Mouse (Mus musculus) heart, embryonic 16.5 days (tissue): Measurements from ENCODE around the gene Kank2. TPM values are rescaled to one million over a fixed set of nuclear protein-coding genes. Genes with fewer than 3 reads are reported as not detected.
"Not testable (repeated sequence)": the region's sequence is repeated elsewhere in the genome, so short reads cannot be mapped to it uniquely, and the experiment has no call there.

ENCODE experiments used
- ATAC-seq: fragments of 200-750 bp; cut with Nextera tagmentation; replicated peaks from 2 replicates; pipeline ENCODE4 v1.8.0; 2017; ENCODE audit warnings: moderate number of reproducible peaks; ENCODE audit not compliant: insufficient read depth, low FRiP score; ENCODE audit errors: extremely low read depth
- H3K27ac ChIP-seq: fragments of 300-500 bp; sonication (generic); 2 replicates; pipeline ENCODE4 v1.5.1; 2014; ENCODE audit warnings: mild to moderate bottlenecking, low read length, control low read depth, moderate library complexity
- H3K27me3 ChIP-seq: fragments of 300-500 bp; sonication (generic); 2 replicates; pipeline ENCODE4 v1.6.1; 2014; ENCODE audit warnings: low read length, mixed read lengths; ENCODE audit not compliant: control insufficient read depth, insufficient read depth
- H3K36me3 ChIP-seq: fragments of 300-500 bp; sonication (generic); 2 replicates; pipeline ENCODE4 v1.6.1; 2014; ENCODE audit not compliant: control insufficient read depth, insufficient read depth
- H3K4me1 ChIP-seq: fragments of 300-500 bp; sonication (generic); 2 replicates; pipeline ENCODE4 v1.6.1; 2014; ENCODE audit warnings: low read length, mixed read lengths; ENCODE audit not compliant: control insufficient read depth, insufficient read depth
- H3K4me2 ChIP-seq: fragments of 300-500 bp; sonication (generic); 2 replicates; pipeline ENCODE4 v1.6.1; 2014; ENCODE audit warnings: low read depth, mild to moderate bottlenecking, control low read depth, low read length
- H3K4me3 ChIP-seq: fragments of 300-500 bp; sonication (generic); 2 replicates; pipeline ENCODE4 v1.5.1; 2014; ENCODE audit warnings: mild to moderate bottlenecking, control low read depth, low read length
- H3K9ac ChIP-seq: fragments of 300-500 bp; sonication (generic); 2 replicates; pipeline ENCODE4 v1.6.1; 2014; ENCODE audit warnings: low read length, control low read depth
- H3K9me3 ChIP-seq: fragments of 300-500 bp; sonication (generic); replicated peaks from 2 replicates; pipeline ENCODE4 v1.6.1; 2016; ENCODE audit warnings: low read length; ENCODE audit not compliant: control insufficient read depth
- WGBS: fragments of 180-500 bp; shearing (Covaris S2); extraction: QIAGEN DNeasy Blood & Tissue Kit; methylation state at CpG from one replicate; pipeline ENCODE4 v1.1.7; 2014; 5-methylcytosine and 5-hydroxymethylcytosine counted together
- polyA plus RNA-seq: library from polyadenylated mRNA; unstranded; fragments of >200 nt; fragmentation: Nextera tagmentation; extraction: Ambion mirVana; gene quantifications from 2 replicates; pipeline ENCODE4 v1.2.1, GENCODE M21; 2015

Kank2 gene
- polyA plus RNA-seq, 1 experiment from 2014 or later = 16.6 TPM

DNA sequence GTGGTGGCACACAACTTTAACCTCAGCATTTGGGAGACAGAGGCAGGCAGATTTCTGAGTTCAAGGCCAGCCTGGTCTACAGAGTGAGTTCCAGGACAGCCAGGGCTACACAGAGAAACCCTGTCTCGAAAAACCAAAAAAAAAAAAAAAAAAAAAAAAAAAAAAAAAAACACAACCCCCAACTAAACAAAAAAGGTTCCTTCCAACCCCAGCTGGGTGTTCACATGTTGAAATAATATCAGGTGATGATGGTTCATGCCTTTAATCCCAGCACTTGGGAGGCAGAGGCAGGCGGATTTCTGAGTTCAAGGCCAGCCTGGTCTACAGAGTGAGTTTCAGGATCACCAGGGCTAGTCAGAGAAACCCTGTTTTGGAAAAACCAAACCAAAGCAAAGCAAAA, 12.2 kb downstream of the Kank2 start:
- not testable (repeated sequence) for ATAC-seq, H3K36me3 ChIP-seq, H3K9me3 ChIP-seq, H3K4me2 ChIP-seq, H3K27me3 ChIP-seq, H3K4me3 ChIP-seq, H3K27ac ChIP-seq, H3K9ac ChIP-seq
- WGBS = 69% methylated on average over 1 of the region's 2 CpGs
- peaks cover 31% of the 10 kb centered on the region for H3K4me1 ChIP-seq

DNA sequence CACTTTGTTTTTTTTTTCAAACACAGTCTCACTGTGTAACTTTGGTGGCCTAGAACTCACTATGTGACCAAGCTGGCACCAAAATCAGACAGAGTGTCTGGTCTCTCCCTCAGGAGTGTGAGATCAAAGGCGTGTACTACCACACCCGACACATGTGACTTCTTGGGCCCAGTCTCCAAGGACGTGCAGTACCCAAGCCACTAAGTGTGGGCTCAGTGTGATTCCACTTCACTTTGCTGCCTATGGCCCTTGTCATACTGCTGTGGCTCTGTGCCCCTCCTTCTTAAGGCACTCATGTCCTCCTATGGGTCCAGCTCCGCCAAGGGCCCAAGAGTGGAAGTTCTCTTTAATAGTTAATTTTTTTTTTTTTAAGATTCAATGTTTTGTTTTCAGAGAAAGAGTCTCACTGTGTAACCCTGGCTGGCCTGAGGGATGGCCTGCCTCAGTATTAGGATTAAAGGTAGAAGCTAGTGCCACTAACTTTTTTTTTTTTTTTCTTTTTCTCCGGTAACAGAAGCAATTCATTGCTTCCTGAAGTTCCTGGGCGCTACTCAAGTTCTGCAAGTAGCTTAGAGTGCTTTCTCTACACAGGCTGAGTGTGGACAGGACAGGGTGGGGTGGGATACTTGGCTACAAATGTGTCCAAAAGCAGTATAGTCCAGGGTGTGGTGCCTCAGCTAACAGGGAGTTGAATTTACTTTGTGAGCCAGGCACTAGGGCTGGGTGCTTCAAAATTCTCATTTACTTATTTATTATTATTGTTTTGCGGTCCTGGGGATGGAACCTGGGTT, 13.8 kb downstream of the Kank2 start:
- ATAC-seq = no peak
- no peak overlapping the region for H3K4me3 ChIP-seq
- H3K36me3 ChIP-seq = peaks cover 13% of the 10 kb centered on the region
- H3K27ac ChIP-seq = peak overlapping the region; percentile 9; the same call in 1 of the 2 replicates
- H3K4me2 ChIP-seq = no peak overlapping the region
- peaks cover 29% of the 10 kb centered on the region for H3K4me1 ChIP-seq
- H3K9ac ChIP-seq = no peak overlapping the region
- no peaks in the 10 kb centered on the region for H3K27me3 ChIP-seq
- WGBS = 83% methylated on average over 7 of the region's 7 CpGs
- no peaks in the 10 kb centered on the region for H3K9me3 ChIP-seq

DNA sequence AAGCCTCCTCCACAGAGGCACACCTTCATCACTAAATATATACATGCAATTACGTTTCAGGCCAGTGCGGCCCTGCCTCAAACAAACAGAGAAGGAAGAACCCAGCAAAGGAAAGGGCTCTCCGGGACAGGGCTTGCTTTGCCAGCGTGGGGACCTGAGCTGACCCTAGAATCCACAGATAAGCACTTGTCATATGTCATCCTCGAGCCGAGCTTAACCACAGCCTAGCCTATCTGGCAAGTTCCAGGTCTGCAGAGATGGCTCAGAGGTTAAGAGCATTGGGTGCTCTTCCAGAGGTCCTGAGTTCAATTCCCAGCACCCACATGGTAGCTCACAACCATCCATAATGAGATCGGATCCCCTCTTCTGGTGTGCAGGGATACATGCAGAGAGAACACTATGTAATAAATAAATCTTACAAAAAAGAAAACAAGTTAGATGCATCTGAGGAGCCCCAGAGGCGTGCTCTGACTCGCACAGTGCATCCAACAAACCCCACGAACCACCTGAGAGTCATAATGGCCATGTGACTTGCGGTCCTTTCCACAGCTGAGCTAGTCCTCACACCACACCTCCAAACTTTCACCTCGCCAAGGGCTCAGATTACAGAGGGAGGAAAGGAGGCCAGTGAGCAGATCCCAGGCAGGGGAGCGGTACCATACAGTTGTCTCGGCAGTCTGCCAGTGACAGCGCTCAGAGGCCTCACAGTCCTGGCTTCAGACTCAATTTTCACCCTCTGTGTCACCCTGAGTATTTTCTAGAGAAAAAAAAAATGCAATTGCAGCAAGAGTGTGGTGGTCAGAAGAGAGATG, 16.7 kb downstream of the Kank2 start:
- Histone ChIP-seq H3K4me2 (0 out of 2 replicates have a peak overlapping the region, but pooled peaks have one; percentile 0), H3K4me3 (no peak overlapping the region), H3K36me3 (peaks cover 36% of the 10 kb centered on the region), H3K27ac (peak overlapping the region; percentile 91), H3K4me1 (peaks cover 11% of the 10 kb centered on the region), H3K9ac (no peak overlapping the region), H3K27me3 (no peaks in the 10 kb centered on the region), H3K9me3 (no peaks in the 10 kb centered on the region)
- peak; percentile 84 for ATAC-seq
- 52% methylated on average over 15 of the region's 15 CpGs for WGBS

DNA sequence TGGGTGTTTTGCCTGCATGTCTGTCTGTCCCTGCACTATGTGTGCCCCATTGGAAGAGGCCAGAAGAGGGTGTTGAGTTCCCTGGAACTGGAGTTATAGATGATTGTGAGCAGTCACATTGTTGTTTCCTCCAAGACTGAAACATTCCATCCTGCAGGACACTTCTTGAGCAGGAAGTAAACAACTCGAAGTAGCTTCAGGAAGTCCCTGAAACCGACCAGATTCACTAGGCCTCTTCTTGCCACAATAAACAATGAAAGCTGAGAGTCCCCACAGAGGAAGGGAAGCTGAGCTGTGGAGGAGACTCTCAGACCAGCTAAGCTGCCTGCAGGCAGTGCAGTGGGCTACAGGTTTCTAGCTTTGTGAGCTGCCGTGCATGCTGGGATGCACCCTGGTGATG, 20.8 kb downstream of the Kank2 start:
- Histone ChIP-seq H3K4me3 (no peak overlapping the region), H3K4me1 (peaks cover 9% of the 10 kb centered on the region), H3K27ac (no peak overlapping the region), H3K9ac (no peak overlapping the region), H3K27me3 (no peaks in the 10 kb centered on the region), H3K4me2 (no peak overlapping the region), H3K36me3 (peaks cover 63% of the 10 kb centered on the region), H3K9me3 (no peaks in the 10 kb centered on the region)
- 82% methylated on average over 3 of the region's 3 CpGs for WGBS
- ATAC-seq = no peak

DNA sequence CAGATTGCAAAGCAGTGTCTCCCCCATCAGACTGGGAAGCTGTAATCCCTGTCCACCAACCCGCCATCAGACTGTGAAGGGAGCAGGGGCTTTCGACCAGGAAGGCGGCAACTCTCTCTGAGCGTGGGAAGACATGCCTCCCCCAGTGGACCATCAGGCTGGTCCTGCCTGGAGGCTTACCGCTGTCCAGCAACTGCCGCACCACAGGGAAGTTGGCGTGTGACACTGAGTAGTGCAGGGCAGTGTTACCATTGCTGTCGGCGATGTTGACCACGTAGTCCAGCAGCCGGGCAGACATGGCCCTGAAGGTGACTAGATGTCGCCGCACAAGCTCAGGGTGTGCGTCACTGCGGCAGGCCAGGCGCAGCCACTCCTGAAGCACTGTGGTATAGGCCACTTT, 24.2 kb downstream of the Kank2 start:
- Histone ChIP-seq H3K36me3 (peaks cover 65% of the 10 kb centered on the region), H3K4me2 (no peak overlapping the region), H3K27me3 (no peaks in the 10 kb centered on the region), H3K9ac (no peak overlapping the region), H3K27ac (no peak overlapping the region), H3K4me3 (no peak overlapping the region), H3K4me1 (peaks cover 8% of the 10 kb centered on the region), H3K9me3 (no peaks in the 10 kb centered on the region)
- 90% methylated on average over 16 of the region's 16 CpGs for WGBS
- ATAC-seq = no peak

DNA sequence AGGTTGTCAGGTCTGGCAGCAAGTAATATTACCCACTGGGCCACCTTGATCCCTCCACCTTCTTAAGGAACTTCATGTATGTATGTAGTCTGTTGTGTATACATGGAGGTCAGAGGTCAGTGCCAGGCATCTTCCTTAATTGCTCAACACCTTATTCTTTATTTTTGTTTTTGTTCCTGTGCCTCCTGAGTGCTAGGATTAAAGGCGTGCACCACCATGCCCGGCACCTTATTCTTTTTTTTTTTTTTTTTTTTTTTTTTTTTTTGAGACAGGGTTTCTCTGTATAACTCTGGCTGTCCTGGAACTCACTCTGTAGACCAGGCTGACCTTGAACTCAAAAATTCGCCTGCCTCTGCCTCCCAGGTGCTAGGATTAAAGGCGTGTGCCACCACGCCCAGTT, 25.1 kb downstream of the Kank2 start:
- peaks cover 56% of the 10 kb centered on the region for H3K36me3 ChIP-seq
- not testable (repeated sequence) for H3K9ac ChIP-seq, H3K4me2 ChIP-seq, H3K27ac ChIP-seq, ATAC-seq, H3K27me3 ChIP-seq, H3K4me3 ChIP-seq, H3K9me3 ChIP-seq
- 81% methylated on average over 5 of the region's 5 CpGs for WGBS
- H3K4me1 ChIP-seq = peaks cover 18% of the 10 kb centered on the region

DNA sequence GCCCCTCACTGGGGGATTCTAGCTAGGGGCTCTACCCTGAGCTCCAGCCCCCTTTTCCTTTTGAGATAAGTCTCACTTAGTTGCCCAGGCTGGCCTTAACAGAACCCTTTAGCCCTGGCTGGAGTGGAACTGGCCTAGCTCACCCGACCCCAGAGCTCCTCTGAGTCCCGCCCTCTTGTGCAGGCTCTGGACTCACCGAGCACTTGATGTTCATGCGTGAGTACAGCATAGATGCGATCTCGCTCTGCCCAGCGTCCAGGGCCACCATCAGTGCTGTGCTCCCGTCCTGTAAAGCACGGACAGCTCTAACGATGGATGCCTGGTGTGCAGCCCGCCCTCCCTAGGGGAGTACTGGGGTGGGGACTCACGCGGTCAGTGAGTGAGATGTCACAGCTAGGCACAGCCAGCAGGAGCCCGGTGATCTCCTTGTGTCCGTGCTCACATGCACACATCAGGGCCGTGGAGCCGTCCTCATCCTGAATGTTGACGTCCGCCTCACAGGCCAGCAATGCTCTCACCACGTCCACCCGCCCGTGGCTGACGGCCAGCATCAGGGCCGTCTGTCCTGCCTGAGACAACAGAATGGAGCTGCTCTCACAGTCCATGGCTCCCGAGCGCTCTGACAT, 28.9 kb downstream of the Kank2 start:
- peak; percentile 26; the same call in 1 of the 2 replicates for ATAC-seq
- Histone ChIP-seq H3K9ac (peak overlapping the region; percentile 34), H3K4me2 (no peak overlapping the region), H3K27ac (peak overlapping the region; percentile 80), H3K36me3 (peaks cover 35% of the 10 kb centered on the region), H3K27me3 (no peaks in the 10 kb centered on the region), H3K4me3 (no peak overlapping the region), H3K4me1 (peaks cover 23% of the 10 kb centered on the region), H3K9me3 (no peaks in the 10 kb centered on the region)
- WGBS = 47% methylated on average over 26 of the region's 26 CpGs

DNA sequence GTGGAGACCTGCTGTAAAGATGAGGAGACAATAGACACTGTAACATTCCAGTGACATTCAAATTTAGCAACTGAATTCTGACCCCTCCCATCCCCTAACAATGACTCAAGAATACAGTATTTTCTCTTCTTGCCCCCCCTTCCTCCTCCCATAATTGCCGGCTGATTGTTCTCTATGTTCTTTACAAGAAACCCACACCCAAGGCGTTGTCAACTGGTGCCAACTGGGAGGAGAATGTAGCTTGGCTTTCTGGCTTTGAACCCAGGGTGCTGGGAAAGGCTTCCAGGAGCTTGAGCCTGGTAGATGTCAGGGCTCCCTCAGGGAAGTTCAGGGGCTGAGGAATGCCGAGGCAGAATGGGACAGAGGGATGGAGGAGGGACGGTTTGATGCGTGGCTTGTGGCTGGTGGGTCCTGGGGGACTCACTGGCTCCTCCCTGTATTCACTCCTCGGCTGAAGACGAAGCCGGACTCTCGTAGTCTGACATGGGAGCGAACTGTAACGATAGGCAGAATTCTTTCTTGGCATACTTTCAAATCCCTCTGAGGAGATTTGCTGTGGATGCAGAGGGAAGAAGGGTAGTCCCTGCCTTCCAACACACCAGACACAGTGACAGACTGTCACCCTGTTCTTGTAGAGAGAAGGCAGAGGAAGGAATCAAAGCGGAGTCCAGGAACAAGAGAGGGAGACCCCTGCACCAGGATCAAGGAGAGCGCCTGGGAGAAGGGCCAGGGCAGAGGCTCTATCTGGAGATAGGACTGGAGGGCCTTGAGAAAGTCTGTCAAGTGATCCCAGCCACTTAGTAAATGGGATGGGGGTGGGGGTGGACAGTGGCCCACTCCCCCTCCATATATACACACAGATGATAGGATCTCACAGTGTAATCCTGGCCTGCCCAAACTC, 29.8 kb downstream of the Kank2 start:
- Histone ChIP-seq H3K4me3 (no peak overlapping the region), H3K27me3 (no peaks in the 10 kb centered on the region), H3K9ac (peak overlapping the region; percentile 30; the same call in 1 of the 2 replicates), H3K27ac (peak overlapping the region; percentile 80), H3K4me2 (no peak overlapping the region), H3K4me1 (peaks cover 27% of the 10 kb centered on the region), H3K9me3 (no peaks in the 10 kb centered on the region), H3K36me3 (peaks cover 26% of the 10 kb centered on the region)
- peak; percentile 57 for ATAC-seq
- 32% methylated on average over 13 of the region's 13 CpGs for WGBS
